Mouse (Mus musculus) liver, embryonic 14.5 days (tissue): ENCODE results near the gene Dvl1. TPM values are rescaled to one million over a fixed set of nuclear protein-coding genes. Genes with fewer than 3 reads are reported as not detected.

Experiments used
- ATAC-seq: fragments of 200-750 bp; cut with Nextera tagmentation; 2 replicates; pipeline ENCODE4 v1.8.0; 2017; ENCODE audit warnings: moderate number of reproducible peaks, mild to moderate bottlenecking, moderate library complexity; ENCODE audit not compliant: insufficient read depth
- DNase-seq, 3 experiments: peaks; one replicate each; pipeline ENCODE4 v3.0.0-alpha.2; 2012 to 2013; ENCODE audit warnings: low read depth in 3 of 3, low spot score in 3 of 3
- H3K27ac ChIP-seq: fragments of 300-500 bp; sonication (generic); 2 replicates; pipeline ENCODE4 v1.5.1; 2014; ENCODE audit warnings: moderate library complexity, mild to moderate bottlenecking, control low read depth, inconsistent platforms
- H3K27me3 ChIP-seq: fragments of 300-500 bp; sonication (generic); 2 replicates; pipeline ENCODE4 v1.6.1; 2014; ENCODE audit warnings: mild to moderate bottlenecking, low read length, moderate library complexity; ENCODE audit not compliant: control insufficient read depth, insufficient read depth
- H3K36me3 ChIP-seq: fragments of 300-500 bp; sonication (generic); replicated peaks from 2 replicates; pipeline ENCODE4 v1.6.1; 2014; ENCODE audit warnings: low read depth; ENCODE audit not compliant: control insufficient read depth, insufficient read depth
- H3K4me1 ChIP-seq, 2 experiments: fragments of 200-500 bp in 1 of 2; fragments of 300-500 bp in 1 of 2; sonication (generic) in 1 of 2; replicated peaks; 2 replicates each; pipeline ENCODE4 v1.6.1; 2012 to 2014; ENCODE audit warnings: antibody characterized with exemption in 1 of 2, inconsistent platforms in 1 of 2, low read length in 1 of 2; ENCODE audit not compliant: control insufficient read depth in 2 of 2, insufficient read depth in 2 of 2
- H3K4me2 ChIP-seq: fragments of 300-500 bp; sonication (generic); 2 replicates; pipeline ENCODE4 v1.6.1; 2014; ENCODE audit warnings: low read depth, mild to moderate bottlenecking, control low read depth, moderate library complexity
- H3K4me3 ChIP-seq, 2 experiments: fragments of 200-500 bp in 1 of 2; fragments of 300-500 bp in 1 of 2; sonication (generic) in 1 of 2; 2 replicates each; pipeline ENCODE4 v1.5.1; 2012 to 2014; ENCODE audit warnings: low read depth in 2 of 2, low read length in 2 of 2, mild to moderate bottlenecking in 2 of 2, control low read depth in 1 of 2, inconsistent platforms in 1 of 2, moderate library complexity in 1 of 2; ENCODE audit not compliant: insufficient read depth in 1 of 2
- H3K9ac ChIP-seq: fragments of 300-500 bp; sonication (generic); replicated peaks from 2 replicates; pipeline ENCODE4 v1.6.1; 2014; ENCODE audit warnings: mild to moderate bottlenecking, control low read depth, moderate library complexity
- H3K9me3 ChIP-seq: fragments of 300-500 bp; sonication (generic); 2 replicates; pipeline ENCODE4 v1.6.1; 2016; ENCODE audit warnings: low read length, mixed read lengths; ENCODE audit not compliant: control insufficient read depth
- CTCF ChIP-seq: IDR thresholded peaks from 2 replicates; pipeline ENCODE4 v1.5.1; 2016; ENCODE audit warnings: antibody characterized with exemption, low read depth, control low read depth
- EP300 ChIP-seq: IDR thresholded peaks from 2 replicates; pipeline ENCODE4 v1.6.1; 2016; ENCODE audit warnings: antibody characterized with exemption, low read depth
- WGBS: fragments of 180-500 bp; shearing (Covaris S2); extraction: QIAGEN DNeasy Blood & Tissue Kit; methylation state at CpG from one replicate; pipeline ENCODE4 v1.1.7; 2014; ENCODE audit not compliant: insufficient replicate concordance; 5-methylcytosine and 5-hydroxymethylcytosine counted together
- polyA plus RNA-seq, 2 experiments: library from polyadenylated mRNA; depleted of rRNA in 1 of 2; stranded (reverse) in 1 of 2; unstranded in 1 of 2; fragments of >200 nt; fragmentation: Nextera tagmentation in 1 of 2; extraction: Ambion mirVana in 1 of 2; gene quantifications; 2 replicates each; pipeline versions ENCODE4 v1.2.1 to v1.2.3; 2012 to 2014

Dvl1 gene
- polyA plus RNA-seq, 2 experiments = 2.8 to 20.9 TPM

DNA sequence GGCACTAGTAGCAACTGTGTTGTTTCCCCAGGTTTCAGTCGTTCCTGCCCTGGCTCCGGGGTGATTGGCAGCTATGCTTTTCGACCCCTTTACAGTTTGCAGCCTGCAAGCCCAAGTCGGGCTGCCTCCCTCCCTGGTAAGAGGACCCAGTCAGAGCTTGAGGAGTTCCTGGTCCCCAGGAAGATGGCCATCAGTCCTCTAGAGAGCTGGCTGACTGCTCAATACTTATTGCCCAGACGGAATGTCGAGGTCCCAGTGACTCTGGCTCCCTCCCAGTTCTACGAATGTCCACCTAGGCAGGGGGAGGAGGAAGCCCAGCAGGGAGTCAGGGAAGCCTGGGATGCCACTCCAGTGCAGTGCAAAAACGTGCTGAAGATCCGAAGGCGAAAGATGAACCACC is 14.9 kb upstream of the Dvl1 start:
- DNase-seq = no peak
- no peaks in the 10 kb centered on the region for H3K9me3 ChIP-seq
- H3K27me3 ChIP-seq = no peaks in the 10 kb centered on the region

GRCm38 (mm10) chr4:155833234-155833633 is 14.0 kb upstream of the Dvl1 start:
- Histone ChIP-seq H3K4me3 (no peak overlapping the region), H3K27ac (no peak overlapping the region), H3K36me3 (peaks cover 5% of the 10 kb centered on the region; the same call in 1 of the 2 replicates), H3K27me3 (no peaks in the 10 kb centered on the region), H3K4me2 (0 out of 2 replicates have a peak overlapping the region, but pooled peaks have one; percentile 85), H3K4me1 (peaks cover 6 to 15% of the 10 kb centered on the region in 2 experiments; a peak in 3 of 4 replicates), H3K9me3 (no peaks in the 10 kb centered on the region), H3K9ac (no peak overlapping the region)
- ATAC-seq (no peak), DNase-seq (no peak)
- TF ChIP-seq CTCF (no peak), EP300 (no peak)
- WGBS = 73% methylated on average over 4 of the region's 4 CpGs

More for the DNA sequence above, 14.9 kb upstream of the Dvl1 start:
- Histone ChIP-seq H3K4me2 (peak overlapping the region; percentile 85), H3K4me1 (peaks cover 6 to 13% of the 10 kb centered on the region in 2 experiments; a peak in 3 of 4 replicates), H3K27ac (peak overlapping the region; percentile 68), H3K9ac (peak overlapping the region; percentile 95), H3K36me3 (peaks cover 13% of the 10 kb centered on the region), H3K4me3 (peak overlapping the region; percentile 90 to 95)
- WGBS = 44% methylated on average over 10 of the region's 10 CpGs
- ATAC-seq = no peak
- TF ChIP-seq EP300 (no peak), CTCF (no peak)

GRCm38 (mm10) chr4:155833836-155834235 is 13.4 kb upstream of the Dvl1 start:
- Histone ChIP-seq H3K27me3 (no peaks in the 10 kb centered on the region), H3K9me3 (no peaks in the 10 kb centered on the region), H3K27ac (no peak overlapping the region), H3K4me3 (no peak overlapping the region), H3K9ac (no peak overlapping the region), H3K4me2 (no peak overlapping the region), H3K36me3 (peaks cover 5% of the 10 kb centered on the region; the same call in 1 of the 2 replicates), H3K4me1 (peaks cover 6 to 15% of the 10 kb centered on the region in 2 experiments; a peak in 3 of 4 replicates)
- DNase-seq (peak; percentile 53 to 56 (median 55)), ATAC-seq (no peak)
- WGBS = 39% methylated on average over 2 of the region's 2 CpGs
- TF ChIP-seq EP300 (no peak), CTCF (peak; percentile 89)

DNA sequence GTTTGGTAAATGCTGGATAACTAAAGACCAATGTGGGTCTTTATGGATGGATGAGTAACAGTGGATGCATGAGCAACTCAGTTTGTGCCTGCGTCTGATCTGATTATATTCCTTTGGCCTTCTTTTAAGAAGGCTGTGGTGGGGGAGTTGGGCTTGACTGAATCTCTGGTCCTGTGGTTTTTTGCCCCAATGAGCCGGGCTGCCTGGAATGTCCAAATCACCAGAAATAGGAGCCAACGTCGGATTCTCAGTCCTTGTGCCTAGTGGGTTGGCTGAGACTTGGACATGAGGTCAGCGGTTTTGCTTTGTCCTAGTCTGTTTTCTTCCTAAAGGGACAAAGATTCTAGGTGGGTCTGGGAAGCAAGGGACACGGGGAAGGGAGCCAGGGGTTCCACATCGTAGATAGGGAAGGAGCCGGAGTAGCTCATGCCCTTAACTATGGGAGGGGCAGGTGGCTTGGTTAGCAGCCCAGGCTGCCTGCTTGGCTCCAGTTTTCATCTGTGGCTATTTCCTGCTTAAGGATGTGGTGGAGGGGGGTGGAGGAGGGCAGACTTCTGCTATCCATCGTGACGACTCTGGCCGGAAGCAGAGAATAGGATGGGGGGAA is 9.7 kb upstream of the Dvl1 start:
- peaks cover 5% of the 10 kb centered on the region; the same call in 1 of the 2 replicates for H3K36me3 ChIP-seq
- peaks cover 2% of the 10 kb centered on the region for H3K27me3 ChIP-seq
- no peak overlapping the region for H3K4me2 ChIP-seq
- H3K4me3 ChIP-seq = no peak overlapping the region
- H3K9me3 ChIP-seq = no peaks in the 10 kb centered on the region
- DNase-seq = no peak
- no peak overlapping the region for H3K27ac ChIP-seq
- no peak for TF ChIP-seq CTCF
- no peak for TF ChIP-seq EP300
- no peak overlapping the region for H3K9ac ChIP-seq
- 23% methylated on average over 11 of the region's 11 CpGs for WGBS
- H3K4me1 ChIP-seq = peaks cover 6 to 13% of the 10 kb centered on the region in 2 experiments
- no peak for ATAC-seq

DNA sequence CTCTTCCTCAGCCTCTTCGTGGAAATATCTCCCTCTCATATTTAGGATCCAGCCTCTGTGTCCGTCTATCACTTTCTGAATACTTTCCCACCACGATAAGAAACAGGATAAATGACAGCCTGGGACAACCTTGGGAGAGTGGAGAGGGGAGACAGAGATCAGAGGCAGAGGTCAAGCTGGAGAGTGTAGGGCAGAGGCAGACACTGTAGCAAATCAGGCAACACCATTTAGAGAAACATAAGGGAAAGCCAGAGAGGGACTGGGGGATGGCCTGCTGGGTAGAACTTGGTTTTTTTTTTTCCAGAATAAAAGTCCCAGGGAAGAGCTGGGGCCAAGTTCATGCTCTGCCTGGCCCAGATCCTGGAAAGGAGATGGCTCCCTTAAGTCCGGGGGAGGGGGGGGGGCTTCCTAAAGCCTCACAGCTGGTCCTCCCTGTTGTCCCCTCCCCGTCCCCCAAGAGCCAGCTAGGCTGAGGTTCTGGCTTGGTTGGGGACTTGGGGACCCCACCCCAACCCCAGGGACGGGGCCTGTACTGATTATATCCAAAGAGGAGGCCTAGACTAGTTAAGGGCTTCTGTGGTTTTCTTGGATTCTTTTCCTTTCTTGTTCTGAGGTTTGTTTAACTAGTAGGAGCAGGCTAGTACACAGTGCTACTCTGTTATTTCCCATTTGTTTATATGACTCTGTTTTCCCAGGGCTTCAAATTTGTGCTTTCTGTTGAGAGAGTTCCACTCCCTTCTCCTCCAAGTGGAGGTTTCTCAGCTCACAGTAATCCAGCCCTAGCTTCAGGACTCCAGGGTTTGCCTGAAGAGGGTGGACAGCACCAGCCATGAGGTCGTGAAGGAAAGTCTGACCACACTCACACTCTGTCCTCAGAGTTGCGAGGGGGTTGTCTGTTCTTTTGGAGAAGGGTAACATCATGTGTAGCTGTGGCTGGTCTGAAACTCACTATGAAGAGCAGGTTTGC is 8.7 kb upstream of the Dvl1 start:
- no peak overlapping the region for H3K27ac ChIP-seq

More for the DNA sequence above, 8.7 kb upstream of the Dvl1 start:
- ATAC-seq (no peak), DNase-seq (no peak)
- Histone ChIP-seq H3K27me3 (peaks cover 6% of the 10 kb centered on the region), H3K9ac (no peak overlapping the region), H3K4me3 (no peak overlapping the region), H3K4me1 (peaks cover 5 to 10% of the 10 kb centered on the region in 2 experiments), H3K36me3 (no peaks in the 10 kb centered on the region), H3K4me2 (no peak overlapping the region), H3K9me3 (no peaks in the 10 kb centered on the region)
- no peak for TF ChIP-seq CTCF
- TF ChIP-seq EP300 = no peak
- 45% methylated on average over 8 of the region's 8 CpGs for WGBS
